Comparison of ENCODE assay signal across 14 mouse cellular contexts in the genomic region with DNA sequence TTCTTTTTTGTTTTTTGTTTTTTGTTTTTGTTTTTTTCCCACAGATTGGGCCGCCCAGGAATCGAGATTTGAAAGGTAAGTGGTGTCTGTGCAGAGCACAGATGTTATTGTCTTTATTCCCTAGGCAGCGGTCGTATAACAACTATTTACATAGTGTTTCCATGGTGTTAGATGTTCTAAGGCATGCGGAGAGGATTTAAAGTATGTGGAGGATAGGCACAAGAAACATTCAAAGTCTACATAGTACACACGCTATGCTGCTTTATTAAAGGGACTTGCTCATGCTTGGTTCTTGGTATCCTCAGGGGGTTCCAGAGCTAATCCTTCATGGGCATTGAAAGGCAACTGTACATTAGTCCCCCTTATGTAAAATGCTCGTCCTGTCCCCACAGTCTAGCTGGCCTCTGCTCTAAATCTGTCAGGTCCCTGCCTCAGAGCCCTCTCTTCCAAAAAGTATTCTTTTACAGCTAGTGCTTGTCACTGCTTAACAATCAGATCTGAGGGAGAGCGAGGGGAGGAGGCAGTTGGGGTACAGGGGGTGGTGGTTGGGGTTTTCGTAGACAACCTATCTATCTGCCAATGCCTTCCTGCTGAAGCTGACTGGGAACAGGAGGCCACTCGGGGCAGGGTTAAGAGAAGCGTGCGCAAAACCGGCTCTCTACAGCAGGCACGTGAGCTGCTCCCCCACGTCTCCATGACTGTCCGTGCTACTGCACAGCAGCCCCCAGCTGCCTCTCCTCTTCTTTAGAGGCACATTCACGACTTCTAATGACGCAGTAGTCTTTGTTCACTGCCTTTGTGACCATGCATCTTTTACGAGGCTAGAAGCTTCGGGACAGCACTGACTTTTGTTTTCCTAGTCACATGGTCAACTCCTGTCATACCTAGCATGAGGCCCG. TPM values are rescaled to one million over a fixed set of nuclear protein-coding genes. Genes with fewer than 3 reads are reported as not detected.
DNase-seq lines count a peak whose midpoint lies in the region; ATAC-seq and TF ChIP-seq lines count a peak whose summit lies in the region.
"Had no signal": no experiment of that assay in that cellular context is flagged by ENCODE, and none has a peak within 500 bp of the region (broad histone marks: within the 10 kb centered on the region; RNA-seq: fewer than 3 reads in every experiment).

No protein-coding gene starts in this region.

- H3K4me3 ChIP-seq in forebrain, embryonic 11.5 days (ENCODE audit: low read depth, low read length): no peak overlapping the region
- no peak overlapping the region for H3K4me3 ChIP-seq in hindbrain, postnatal 0 days (ENCODE audit: low read length)
- H3K4me3 ChIP-seq in neural tube, embryonic 12.5 days: no peak overlapping the region
- H3K4me3 ChIP-seq: left cerebral cortex, adult 2 months had no signal

- H3K27ac ChIP-seq in forebrain, embryonic 11.5 days (ENCODE audit: low read depth, low read length): no peak overlapping the region
- no peak overlapping the region for H3K27ac ChIP-seq in hindbrain, postnatal 0 days
- H3K27ac ChIP-seq in neural tube, embryonic 12.5 days: peak overlapping the region; percentile 69
- H3K27ac ChIP-seq: left cerebral cortex, adult 2 months had no signal

- no peaks in the 10 kb centered on the region for H3K9me3 ChIP-seq in forebrain, embryonic 11.5 days (ENCODE audit: control insufficient read depth, low read length)
- no peaks in the 10 kb centered on the region for H3K9me3 ChIP-seq in hindbrain, postnatal 0 days (ENCODE audit: low read length)
- H3K9me3 ChIP-seq in neural tube, embryonic 12.5 days: no peaks in the 10 kb centered on the region

- H3K9ac ChIP-seq in forebrain, embryonic 11.5 days (ENCODE audit: low read length): no peak overlapping the region
- no peak overlapping the region for H3K9ac ChIP-seq in hindbrain, postnatal 0 days (replicated peaks; ENCODE audit: low read length)
- peak overlapping the region; percentile 26; the same call in 1 of the 2 replicates for H3K9ac ChIP-seq in neural tube, embryonic 12.5 days

- peak; percentile 73 for ATAC-seq in forebrain, embryonic 11.5 days (replicated peaks; ENCODE audit: low FRiP score)
- ATAC-seq in hindbrain, postnatal 0 days: peak; percentile 42
- ATAC-seq in neural tube, embryonic 12.5 days (ENCODE audit: low FRiP score, low read depth): peak; percentile 88

- WGBS in forebrain, embryonic 11.5 days: 43% methylated on average over 21 of the region's 21 CpGs
- WGBS in hindbrain, postnatal 0 days: 11% methylated on average over 21 of the region's 21 CpGs
- WGBS in neural tube, embryonic 12.5 days: 12% methylated on average over 21 of the region's 21 CpGs

- no peak for TF ChIP-seq CTCF in hindbrain, postnatal 0 days (IDR thresholded peaks at IDR 0.05; ENCODE audit: low read depth)

- H3K4me2 ChIP-seq in forebrain, embryonic 11.5 days (ENCODE audit: low read depth, low read length, severe bottlenecking): peak overlapping the region; percentile 15; the same call in 1 of the 2 replicates
- peak overlapping the region; percentile 24; the same call in 1 of the 2 replicates for H3K4me2 ChIP-seq in hindbrain, postnatal 0 days (ENCODE audit: low read depth, low read length)
- H3K4me2 ChIP-seq in neural tube, embryonic 12.5 days (replicated peaks): peak overlapping the region; percentile 32

- peak; percentile 60 for DNase-seq in kidney, postnatal 10 days
- no peak for DNase-seq in kidney, adult 8-10 months
- DNase-seq in forebrain, embryonic 11.5 days (ENCODE audit: low spot score): no peak
- peak; percentile 42 for DNase-seq in hindbrain, postnatal 0 days (ENCODE audit: low spot score)
- DNase-seq in thymus, postnatal 4 days: no peak
- no peak for DNase-seq in adipocyte (ENCODE audit: low spot score)
- no peak for DNase-seq in lung, postnatal 10 days
- DNase-seq: adrenal gland, postnatal 36 days; cerebellum, adult 9-10 months; gastrocnemius, postnatal 25 days had no signal

- no peaks in the 10 kb centered on the region for H3K36me3 ChIP-seq in forebrain, embryonic 11.5 days (ENCODE audit: control insufficient read depth, insufficient read depth, low read length)
- H3K36me3 ChIP-seq in hindbrain, postnatal 0 days (ENCODE audit: insufficient read depth, low read length): no peaks in the 10 kb centered on the region
- H3K36me3 ChIP-seq in neural tube, embryonic 12.5 days: no peaks in the 10 kb centered on the region

- H3K4me1 ChIP-seq in forebrain, embryonic 11.5 days (replicated peaks; ENCODE audit: control insufficient read depth, insufficient read depth, low read length): peaks cover 2% of the 10 kb centered on the region; the same call in 1 of the 2 replicates
- no peaks in the 10 kb centered on the region for H3K4me1 ChIP-seq in hindbrain, postnatal 0 days (ENCODE audit: insufficient read depth, low read length)
- H3K4me1 ChIP-seq in neural tube, embryonic 12.5 days: peaks cover 37% of the 10 kb centered on the region; the same call in 1 of the 2 replicates

- no peaks in the 10 kb centered on the region for H3K27me3 ChIP-seq in forebrain, embryonic 11.5 days (ENCODE audit: control insufficient read depth, insufficient read depth, low read length)
- no peaks in the 10 kb centered on the region for H3K27me3 ChIP-seq in hindbrain, postnatal 0 days (ENCODE audit: insufficient read depth, low read length)
- no peaks in the 10 kb centered on the region for H3K27me3 ChIP-seq in neural tube, embryonic 12.5 days (replicated peaks)

RNA-seq across cellular contexts. Expression of a gene that starts 51.8 kb away (rescaled TPM):
- polyA plus RNA-seq in forebrain, embryonic 11.5 days (2014; fragmentation: Nextera tagmentation; extraction: Ambion mirVana): 11.1 and 11.8 TPM in 2 replicates
- total RNA-seq in hindbrain, postnatal 0 days (2014; rRNA removed): 24.9 and 28.7 TPM in 2 replicates
- polyA plus RNA-seq in hindbrain, postnatal 0 days (2015; fragmentation: Nextera tagmentation; extraction: Ambion mirVana): 31.7 and 35.5 TPM in 2 replicates
- 44.9 and 47.5 TPM in 2 replicates for polyA plus RNA-seq in neural tube, embryonic 12.5 days (2016; fragmentation: Nextera tagmentation; extraction: Ambion mirVana)
- total RNA-seq: adrenal gland, postnatal 36 days; gastrocnemius, postnatal 25 days had no signal
- polyA plus RNA-seq: heart, postnatal 0 days; liver, embryonic 16.5 days had no signal

Comparison
In these comparisons a context has a peak if more than half of its experiments do, and no peak if none do; other contexts are left out.
1. DNase-seq: peak in kidney, postnatal 10 days (single experiment) and hindbrain, postnatal 0 days (single experiment); none in kidney, adult 8-10 months (0 of 2), forebrain, embryonic 11.5 days (single experiment), thymus, postnatal 4 days (single experiment), adipocyte (single experiment) and lung, postnatal 10 days (single experiment).
2. Peak in every context shown above with its lines, with median percentiles within 50 percentile points of each other: ATAC-seq and H3K4me2 ChIP-seq.